Mouse (Mus musculus): ENCODE data around the gene Rin3.

- no peak for TF ChIP-seq POLR2A (IDR thresholded peaks at IDR 0.05; ENCODE audit: control insufficient read depth in 1 of 2, insufficient read depth in 1 of 2, low read depth in 1 of 2, low read length in 2 of 2, poor library complexity in 1 of 2)
- TF ChIP-seq CTCF (IDR thresholded peaks at IDR 0.05 in 2 of 3, conservative IDR thresholded peaks at IDR 0.05 in 1 of 3; ENCODE audit: control insufficient read depth in 1 of 3, insufficient read depth in 1 of 3, low read depth in 2 of 3, low read length in 3 of 3, poor library complexity in 1 of 3, severe bottlenecking in 1 of 3): no peak
- TF ChIP-seq CHD1 (IDR thresholded peaks at IDR 0.05; ENCODE audit: low read depth, low read length): no peak
- TF ChIP-seq UBTF (IDR thresholded peaks at IDR 0.05; ENCODE audit: borderline replicate concordance, insufficient read depth, low read depth, low read length): no peak
- TF ChIP-seq ZC3H11A (IDR thresholded peaks at IDR 0.05; ENCODE audit: low read depth, low read length): no peak
- TF ChIP-seq MAFK (IDR thresholded peaks at IDR 0.05; ENCODE audit: borderline replicate concordance, low read depth, low read length): no peak
- TF ChIP-seq NRF1 (IDR thresholded peaks at IDR 0.05; ENCODE audit: insufficient read depth, low read depth, low read length, poor library complexity, severe bottlenecking): no peak
- TF ChIP-seq POLR2AphosphoS5 (IDR thresholded peaks at IDR 0.05; ENCODE audit: borderline replicate concordance, low read depth, low read length): no peak
- no peak for TF ChIP-seq TAL1 (IDR thresholded peaks at IDR 0.05; ENCODE audit: low read length)
- no peak for TF ChIP-seq GATA1 (IDR thresholded peaks at IDR 0.05; ENCODE audit: low read depth, low read length)
- no peak for TF ChIP-seq TCF12 (IDR thresholded peaks at IDR 0.05; ENCODE audit: low read depth, low read length)
- TF ChIP-seq CHD2 (IDR thresholded peaks at IDR 0.05; ENCODE audit: low read length): no peak
- no peak for TF ChIP-seq MYC (IDR thresholded peaks at IDR 0.05; ENCODE audit: low read depth, low read length)
- no peak for TF ChIP-seq E2F4 (IDR thresholded peaks at IDR 0.05; ENCODE audit: borderline replicate concordance, low read depth, low read length)
These were observed 42.0 kb downstream of the Rin3 start for GRCm38 (mm10) chr12:102324886-102325220.

Data from MEL (cell line).